Mouse (Mus musculus) heart, embryonic 14.5 days (tissue): ENCODE results near the gene Fam117a. TPM values are rescaled to one million over a fixed set of nuclear protein-coding genes. Genes with fewer than 3 reads are reported as not detected.

Experiments
- ATAC-seq: fragments of 200-750 bp; cut with Nextera tagmentation; 2 replicates; pipeline ENCODE4 v1.8.0; 2017; ENCODE audit warnings: low read depth, moderate TSS enrichment; ENCODE audit not compliant: insufficient number of reproducible peaks, insufficient read depth, low FRiP score
- H3K27ac ChIP-seq, 2 experiments: fragments of 200-500 bp in 1 of 2; fragments of 300-500 bp in 1 of 2; sonication (generic) in 1 of 2; replicated peaks in 1 of 2; 2 replicates each; pipeline ENCODE4 v1.5.1; 2012 to 2014; ENCODE audit warnings: low read depth in 2 of 2, low read length in 2 of 2, control low read depth in 1 of 2, mild to moderate bottlenecking in 1 of 2, mixed read lengths in 1 of 2; ENCODE audit not compliant: control insufficient read depth in 1 of 2, insufficient read depth in 1 of 2
- H3K27me3 ChIP-seq: fragments of 300-500 bp; sonication (generic); 2 replicates; pipeline ENCODE4 v1.6.1; 2014; ENCODE audit warnings: mild to moderate bottlenecking, low read length, control low read depth; ENCODE audit not compliant: control insufficient read depth, insufficient read depth
- H3K36me3 ChIP-seq: fragments of 300-500 bp; sonication (generic); 2 replicates; pipeline ENCODE4 v1.6.1; 2014; ENCODE audit warnings: mild to moderate bottlenecking, control low read depth, low read length, mixed read lengths; ENCODE audit not compliant: control insufficient read depth, insufficient read depth
- H3K4me1 ChIP-seq, 2 experiments: fragments of 200-500 bp in 1 of 2; fragments of 300-500 bp in 1 of 2; sonication (generic) in 1 of 2; 2 replicates each; pipeline ENCODE4 v1.6.1; 2012 to 2014; ENCODE audit warnings: low read length in 2 of 2, control low read depth in 1 of 2, mixed read lengths in 1 of 2; ENCODE audit not compliant: control insufficient read depth in 2 of 2, insufficient read depth in 2 of 2
- H3K4me2 ChIP-seq: fragments of 300-500 bp; sonication (generic); 2 replicates; pipeline ENCODE4 v1.6.1; 2014; ENCODE audit warnings: mild to moderate bottlenecking, low read length
- H3K4me3 ChIP-seq, 2 experiments: fragments of 200-500 bp in 1 of 2; fragments of 300-500 bp in 1 of 2; sonication (generic) in 1 of 2; 2 replicates each; pipeline ENCODE4 v1.5.1; 2012 to 2014; ENCODE audit warnings: low read length in 2 of 2, mild to moderate bottlenecking in 2 of 2, control low read depth in 1 of 2, low read depth in 1 of 2, moderate library complexity in 1 of 2; ENCODE audit not compliant: control insufficient read depth in 1 of 2, insufficient read depth in 1 of 2
- H3K9ac ChIP-seq: fragments of 300-500 bp; sonication (generic); 2 replicates; pipeline ENCODE4 v1.6.1; 2014; ENCODE audit warnings: mild to moderate bottlenecking, low read length
- H3K9me3 ChIP-seq: fragments of 300-500 bp; sonication (generic); 2 replicates; pipeline ENCODE4 v1.6.1; 2016; ENCODE audit warnings: low read length, control low read depth; ENCODE audit not compliant: control insufficient read depth
- WGBS: fragments of 180-500 bp; shearing (Covaris S2); extraction: QIAGEN DNeasy Blood & Tissue Kit; methylation state at CpG from one replicate; pipeline ENCODE4 v1.1.7; 2014; 5-methylcytosine and 5-hydroxymethylcytosine counted together
- polyA plus RNA-seq: library from polyadenylated mRNA; unstranded; fragments of >200 nt; fragmentation: Nextera tagmentation; extraction: Ambion mirVana; gene quantifications from 2 replicates; pipeline ENCODE4 v1.2.1, GENCODE M21; 2014

The Fam117a gene
- polyA plus RNA-seq, 1 experiment from 2014 or later: 6.3 TPM

DNA sequence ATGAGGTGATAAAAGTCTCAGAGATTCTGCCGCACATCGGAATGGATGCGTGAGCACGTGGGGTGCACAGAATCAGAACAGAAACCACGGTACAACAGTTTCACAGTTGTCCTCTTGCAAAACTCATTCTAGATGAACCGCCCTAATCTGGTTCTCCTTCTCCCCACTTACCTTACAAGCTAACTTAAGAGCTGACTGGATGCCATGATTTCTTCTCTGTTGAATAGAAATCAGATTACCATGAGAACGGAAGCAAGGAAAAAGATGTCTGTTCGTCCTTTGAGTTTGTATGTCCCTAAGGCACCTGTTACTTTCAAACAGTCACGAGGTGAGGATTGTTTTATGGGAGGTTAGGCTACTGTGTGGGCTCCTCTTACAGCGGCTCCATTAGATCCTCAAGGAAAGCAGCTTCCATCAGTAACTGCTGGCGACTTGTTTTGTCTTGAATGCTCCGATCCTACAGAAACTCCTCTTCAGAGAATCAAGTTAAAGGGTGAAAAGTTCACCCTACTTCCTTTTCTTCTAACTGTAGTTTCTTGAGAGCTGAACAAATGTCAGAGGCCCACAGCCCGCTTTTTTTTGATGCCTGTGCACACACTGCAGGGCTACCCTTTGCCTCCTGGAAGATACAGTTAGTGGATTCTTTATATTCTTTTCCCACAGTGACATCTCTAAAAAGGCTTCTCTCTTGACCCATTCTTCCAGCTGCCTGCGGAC, 17.6 kb downstream of the Fam117a start:
- no peak for ATAC-seq
- Histone ChIP-seq H3K4me1 (peaks cover 11 to 26% of the 10 kb centered on the region in 2 experiments), H3K27me3 (no peaks in the 10 kb centered on the region), H3K4me3 (no peak overlapping the region), H3K36me3 (no peaks in the 10 kb centered on the region), H3K9me3 (no peaks in the 10 kb centered on the region), H3K4me2 (no peak overlapping the region), H3K27ac (no peak overlapping the region), H3K9ac (no peak overlapping the region)
- 88% methylated on average over 14 of the region's 14 CpGs for WGBS

GRCm38 (mm10) chr11:95354945-95355660, 18.3 kb downstream of the Fam117a start:
- no peaks in the 10 kb centered on the region for H3K27me3 ChIP-seq
- no peak overlapping the region for H3K9ac ChIP-seq
- H3K4me2 ChIP-seq: peak overlapping the region; percentile 38
- no peaks in the 10 kb centered on the region for H3K36me3 ChIP-seq
- no peak overlapping the region for H3K27ac ChIP-seq
- no peak for ATAC-seq
- peaks cover 11 to 26% of the 10 kb centered on the region in 2 experiments for H3K4me1 ChIP-seq
- WGBS: 75% methylated on average over 12 of the region's 12 CpGs
- no peaks in the 10 kb centered on the region for H3K9me3 ChIP-seq
- no peak overlapping the region for H3K4me3 ChIP-seq

GRCm38 (mm10) chr11:95355661-95356011, 18.8 kb downstream of the Fam117a start:
- Histone ChIP-seq H3K27me3 (no peaks in the 10 kb centered on the region), H3K27ac (no peak overlapping the region), H3K9me3 (no peaks in the 10 kb centered on the region), H3K4me2 (peak overlapping the region; percentile 38), H3K9ac (no peak overlapping the region), H3K36me3 (no peaks in the 10 kb centered on the region), H3K4me1 (peaks cover 11 to 26% of the 10 kb centered on the region in 2 experiments), H3K4me3 (no peak overlapping the region)
- 92% methylated on average over 5 of the region's 5 CpGs for WGBS
- ATAC-seq: no peak

GRCm38 (mm10) chr11:95356039-95356438, 19.2 kb downstream of the Fam117a start:
- no peak for ATAC-seq
- Histone ChIP-seq H3K4me3 (no peak overlapping the region), H3K27me3 (no peaks in the 10 kb centered on the region), H3K9me3 (no peaks in the 10 kb centered on the region), H3K4me2 (0 out of 2 replicates have a peak overlapping the region, but pooled peaks have one; percentile 16), H3K27ac (0 out of 4 replicates have a peak overlapping the region, but pooled peaks of 1 of the 2 experiments have one; percentile 9), H3K4me1 (peaks cover 11 to 26% of the 10 kb centered on the region in 2 experiments), H3K36me3 (no peaks in the 10 kb centered on the region), H3K9ac (no peak overlapping the region)
- 74% methylated on average over 7 of the region's 7 CpGs for WGBS

DNA sequence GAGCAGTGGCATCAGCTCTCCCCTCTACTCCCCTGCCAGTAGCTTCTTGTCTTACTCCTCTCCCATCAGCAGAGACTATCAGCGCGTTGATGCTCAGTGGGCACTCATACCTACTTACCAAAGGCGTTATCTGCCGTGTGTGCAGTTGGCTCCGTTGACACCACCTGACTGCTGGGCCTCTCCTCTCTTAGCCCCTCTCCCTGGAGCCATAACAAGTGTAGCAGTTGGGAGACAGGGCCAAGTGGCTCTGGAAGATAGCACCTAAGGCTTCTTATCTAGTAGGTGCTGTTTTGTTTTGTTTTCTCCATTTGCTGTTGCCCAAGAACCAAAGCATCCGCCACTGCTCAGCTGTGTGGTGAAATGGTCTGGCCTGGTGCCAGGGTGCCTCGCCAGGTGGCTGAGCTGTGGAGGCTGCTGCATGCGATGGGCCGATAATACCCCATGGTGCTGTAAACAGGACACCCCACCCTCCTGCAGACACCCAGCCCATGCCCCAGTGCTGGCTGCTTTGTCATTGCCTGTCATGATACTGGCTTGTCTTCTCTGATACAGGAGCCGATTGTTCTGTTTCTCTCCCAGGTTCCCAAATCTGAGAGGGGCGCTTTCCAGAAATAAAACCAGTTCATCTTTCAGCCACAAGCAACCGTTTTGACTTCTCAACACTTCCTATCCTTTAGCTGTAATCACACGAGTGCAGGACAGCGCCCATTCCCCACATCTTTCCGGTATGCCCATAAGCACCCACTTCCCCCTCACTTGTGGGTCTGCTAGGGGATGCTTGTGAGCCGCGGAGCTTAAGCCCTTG, 19.9 kb downstream of the Fam117a start:
- peak; percentile 69; the same call in 1 of the 2 replicates for ATAC-seq
- Histone ChIP-seq H3K27ac (0 out of 4 replicates have a peak overlapping the region, but pooled peaks of 1 of the 2 experiments have one; percentile 9), H3K4me2 (peak overlapping the region; percentile 16; the same call in 1 of the 2 replicates), H3K27me3 (no peaks in the 10 kb centered on the region), H3K4me3 (no peak overlapping the region), H3K36me3 (no peaks in the 10 kb centered on the region), H3K9ac (no peak overlapping the region), H3K9me3 (no peaks in the 10 kb centered on the region), H3K4me1 (peaks cover 11 to 26% of the 10 kb centered on the region in 2 experiments)
- WGBS: 40% methylated on average over 17 of the region's 17 CpGs

GRCm38 (mm10) chr11:95358263-95358662, 21.4 kb downstream of the Fam117a start:
- Histone ChIP-seq H3K4me1 (peaks cover 11 to 22% of the 10 kb centered on the region in 2 experiments), H3K27ac (no peak overlapping the region), H3K4me3 (no peak overlapping the region), H3K36me3 (no peaks in the 10 kb centered on the region), H3K9me3 (no peaks in the 10 kb centered on the region), H3K9ac (no peak overlapping the region), H3K4me2 (no peak overlapping the region), H3K27me3 (no peaks in the 10 kb centered on the region)
- ATAC-seq: no peak
- WGBS: 57% methylated on average over 3 of the region's 3 CpGs

- 89% methylated on average over 5 of the region's 5 CpGs for WGBS
Measured at GRCm38 (mm10) chr11:95364388-95364787, 27.6 kb downstream of the Fam117a start.

More at GRCm38 (mm10) chr11:95364388-95364787, 27.6 kb downstream of the Fam117a start:
- ATAC-seq: no peak
- peaks cover 7 to 20% of the 10 kb centered on the region in 2 experiments; a peak in 3 of 4 replicates for H3K4me1 ChIP-seq
- H3K4me2 ChIP-seq: no peak overlapping the region
- H3K27ac ChIP-seq: no peak overlapping the region
- no peak overlapping the region for H3K9ac ChIP-seq
- H3K27me3 ChIP-seq: no peaks in the 10 kb centered on the region
- no peak overlapping the region for H3K4me3 ChIP-seq
- H3K36me3 ChIP-seq: no peaks in the 10 kb centered on the region
- no peaks in the 10 kb centered on the region for H3K9me3 ChIP-seq
